Mouse (Mus musculus) telencephalon, adult 2 months (tissue): ENCODE results near the gene Hcst.
A peak's percentile ranks its signal among the peaks of the same experiment; 100 is the strongest.

ENCODE experiments used
- DNase-seq: peaks from one replicate; pipeline ENCODE4 v3.0.0-alpha.2; 2011; ENCODE audit warnings: low read depth, low spot score

Hcst gene

DNA sequence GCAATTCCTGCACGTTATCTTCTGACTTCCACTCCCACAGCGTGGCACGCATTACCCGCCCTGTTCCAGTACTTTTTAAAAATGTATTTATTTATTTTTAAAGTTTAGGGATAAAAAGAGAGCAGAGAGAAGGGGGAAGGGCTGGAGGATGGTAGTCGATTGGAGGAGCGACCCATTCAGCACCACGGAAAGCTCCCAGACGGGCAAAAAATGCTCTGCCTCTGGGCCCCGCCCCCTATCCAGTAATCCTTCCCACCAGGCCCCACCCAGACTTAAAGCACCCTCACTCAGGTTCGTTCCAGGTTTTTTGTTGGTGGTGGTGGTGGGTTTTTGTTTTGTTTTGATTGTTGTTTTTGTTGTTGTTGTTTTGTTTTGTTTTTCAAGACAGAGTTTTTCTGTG lies 14.6 kb upstream of the Hcst start:
- DNase-seq = no peak

GRCm38 (mm10) chr7:30431793-30432192 lies 12.1 kb upstream of the Hcst start:
- DNase-seq = peak; percentile 91

DNA sequence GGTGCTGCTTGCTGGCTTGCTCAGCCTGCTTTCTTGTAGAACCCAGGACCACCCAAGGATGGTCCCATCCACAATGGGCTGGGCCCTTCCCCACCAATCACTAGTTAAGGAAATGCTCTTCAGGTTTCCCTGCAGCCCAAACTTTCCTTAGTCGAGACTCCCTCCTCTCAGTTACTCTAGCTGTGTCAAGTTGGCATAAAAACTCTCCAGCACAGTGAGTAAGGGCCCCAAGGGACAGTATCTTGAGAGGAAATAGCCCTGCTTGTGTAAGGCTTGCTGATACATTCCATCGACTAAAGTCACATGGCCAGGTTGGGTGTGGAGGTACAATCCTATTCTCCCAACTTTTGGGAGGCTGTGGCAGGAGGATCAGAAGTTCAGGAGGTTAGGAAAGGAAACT lies 10.5 kb upstream of the Hcst start:
- no peak for DNase-seq

DNA sequence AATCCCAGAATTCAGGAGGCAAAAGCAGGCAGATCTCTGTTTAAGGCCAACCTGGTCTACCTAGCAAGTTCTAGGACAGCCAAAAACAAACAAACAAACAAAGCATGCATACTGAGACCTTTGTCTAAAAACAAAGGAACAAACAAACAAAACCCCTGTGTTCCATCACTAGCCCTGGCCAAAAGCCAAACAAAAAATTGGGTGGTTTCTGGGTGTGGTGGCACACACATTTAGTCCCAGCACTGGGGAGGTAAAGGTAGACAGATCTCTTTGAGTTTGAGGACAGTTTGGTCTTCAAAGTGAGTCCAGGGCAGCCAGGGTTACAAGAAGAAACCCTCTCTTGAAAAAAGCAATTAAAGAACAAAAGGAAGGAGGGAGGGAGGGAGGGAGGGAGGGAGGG lies 9.7 kb upstream of the Hcst start:
- no peak for DNase-seq

DNA sequence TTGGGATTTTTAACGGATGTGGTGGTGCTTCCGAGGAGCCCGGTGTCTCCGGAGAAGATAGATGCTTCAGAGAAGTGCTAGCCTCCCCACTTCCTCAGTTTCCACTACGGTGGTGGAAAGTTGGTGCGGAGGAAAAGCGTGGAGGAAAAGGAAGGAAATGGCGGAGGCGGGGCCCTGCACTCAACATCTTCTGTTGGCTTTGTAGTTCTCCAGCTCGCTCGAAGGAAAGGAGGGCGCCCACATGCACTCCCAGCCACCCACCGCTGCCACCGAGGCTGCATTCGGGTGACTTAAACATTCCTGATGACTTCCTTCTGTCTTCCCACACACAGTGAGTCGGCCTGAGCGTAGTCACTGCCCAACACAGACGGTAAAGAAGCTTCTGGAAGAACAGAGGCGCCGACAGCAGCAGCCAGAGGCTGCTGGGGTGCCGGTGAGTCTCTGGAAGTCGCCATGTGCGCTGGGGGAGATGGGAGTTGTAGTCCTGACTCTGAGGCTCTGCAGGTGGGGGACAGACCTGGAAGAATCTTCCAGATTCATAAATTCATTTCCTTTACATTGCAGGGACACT lies 3.5 kb upstream of the Hcst start:
- no peak for DNase-seq

- DNase-seq = no peak
Observed at GRCm38 (mm10) chr7:30422560-30422959, 2.9 kb upstream of the Hcst start.

- peak; percentile 89 for DNase-seq
Observed at GRCm38 (mm10) chr7:30421890-30422435, 2.3 kb upstream of the Hcst start.

DNA sequence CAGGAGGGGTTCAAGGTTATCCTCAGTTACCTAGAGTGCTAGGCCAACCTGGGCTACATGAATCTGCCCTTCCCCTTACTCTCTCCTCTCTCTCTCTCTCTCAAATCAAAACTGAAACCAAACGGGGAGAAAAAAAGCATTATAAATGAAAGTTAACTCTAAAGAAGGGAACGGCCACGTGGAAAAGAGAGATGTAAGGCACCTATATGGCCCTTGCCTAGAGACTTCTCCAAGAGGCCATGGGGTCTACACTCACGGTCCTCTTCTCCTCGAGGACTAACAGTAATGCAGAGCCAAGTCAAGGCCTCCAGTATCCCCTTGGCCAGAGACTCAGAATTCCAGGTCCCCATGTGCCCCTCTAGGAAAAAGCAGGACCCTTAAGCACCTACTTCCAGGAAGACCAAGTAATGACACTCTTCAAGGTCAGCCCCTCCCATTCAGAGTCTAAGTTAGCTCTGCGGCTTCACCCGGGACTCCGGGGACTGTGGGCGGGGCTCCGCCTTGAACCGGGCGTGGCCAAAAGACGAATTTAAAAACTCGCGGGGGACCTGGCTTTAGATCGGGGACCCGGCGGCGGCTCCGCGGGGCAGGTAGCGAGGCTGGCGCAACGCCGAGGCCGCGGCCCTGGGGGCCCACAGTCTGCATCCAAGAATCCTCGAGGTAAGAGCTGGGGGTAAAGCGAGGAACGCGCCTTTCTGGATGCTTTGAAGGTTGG lies 1.7 kb upstream of the Hcst start, which contains the start of gene Nfkbid:
TSS of gene Nfkbid (plus strand) at position 558 of the 715 bp plus-strand sequence.
- no peak for DNase-seq

GRCm38 (mm10) chr7:30420673-30421072 lies 1.0 kb upstream of the Hcst start:
- DNase-seq = no peak

GRCm38 (mm10) chr7:30417856-30418255 lies 1.8 kb downstream of the Hcst start:
- DNase-seq = no peak

DNA sequence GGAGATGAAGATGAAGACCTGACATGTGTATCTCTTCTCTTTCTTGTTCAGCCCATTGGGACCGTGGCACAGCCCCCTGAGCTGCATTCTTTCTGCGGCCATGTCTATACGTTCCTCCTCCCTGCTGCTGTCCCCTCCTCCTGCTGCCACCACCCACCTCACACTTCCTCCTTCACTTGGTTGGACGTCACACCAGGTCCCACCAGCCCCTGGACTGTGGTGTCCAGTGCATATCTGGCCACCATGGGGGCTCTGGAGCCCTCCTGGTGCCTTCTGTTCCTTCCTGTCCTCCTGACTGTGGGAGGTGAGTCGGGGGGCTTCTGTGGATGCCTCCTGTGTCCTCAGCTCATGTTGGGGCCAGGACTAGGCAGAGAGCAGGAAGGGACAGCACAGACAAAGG lies 6.1 kb downstream of the Hcst start, which contains the start of gene Tyrobp:
TSS of gene Tyrobp (plus strand) at position 165 of the 400 bp plus-strand sequence.
- no peak for DNase-seq

DNA sequence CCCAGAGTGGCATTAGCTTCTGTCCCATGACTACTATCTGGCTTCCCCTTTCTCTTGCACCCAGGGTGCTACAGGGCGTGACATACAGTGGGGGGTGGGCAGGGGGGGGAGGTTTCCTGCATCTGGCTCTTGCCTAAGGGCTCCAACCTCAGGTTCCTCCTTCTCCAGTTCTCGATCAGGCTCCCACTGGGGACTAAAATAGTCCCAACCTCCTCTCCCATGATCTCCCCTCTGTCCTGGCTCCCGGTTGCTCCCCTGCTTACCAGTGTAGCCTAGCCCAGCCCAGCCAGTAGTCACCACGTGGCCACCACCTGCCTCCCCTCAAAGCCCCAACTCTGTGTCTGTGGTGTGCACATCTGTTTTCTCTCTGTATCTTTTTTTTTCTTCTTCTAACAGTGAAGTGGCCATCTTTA lies 6.9 kb downstream of the Hcst start:
- DNase-seq = no peak

DNA sequence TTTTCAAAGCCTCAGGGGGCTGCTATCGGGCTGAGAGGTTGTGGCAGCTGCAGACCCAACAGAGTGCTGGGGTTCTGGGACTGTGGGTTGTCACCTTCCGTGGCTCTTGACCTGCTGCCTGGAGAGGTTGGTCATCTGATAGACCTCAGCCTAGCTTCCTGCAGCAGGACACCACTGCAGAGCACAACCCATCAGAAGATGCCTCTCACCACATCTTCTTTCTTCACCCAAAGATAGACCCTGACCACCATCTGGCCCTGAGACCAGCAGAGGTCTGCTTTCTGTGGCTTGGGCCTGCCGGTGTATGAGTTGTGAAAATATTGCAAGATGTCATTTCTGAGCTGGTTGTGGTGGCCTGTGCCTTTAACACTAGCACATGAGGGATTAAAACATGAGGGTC lies 8.6 kb downstream of the Hcst start:
- no peak for DNase-seq

DNA sequence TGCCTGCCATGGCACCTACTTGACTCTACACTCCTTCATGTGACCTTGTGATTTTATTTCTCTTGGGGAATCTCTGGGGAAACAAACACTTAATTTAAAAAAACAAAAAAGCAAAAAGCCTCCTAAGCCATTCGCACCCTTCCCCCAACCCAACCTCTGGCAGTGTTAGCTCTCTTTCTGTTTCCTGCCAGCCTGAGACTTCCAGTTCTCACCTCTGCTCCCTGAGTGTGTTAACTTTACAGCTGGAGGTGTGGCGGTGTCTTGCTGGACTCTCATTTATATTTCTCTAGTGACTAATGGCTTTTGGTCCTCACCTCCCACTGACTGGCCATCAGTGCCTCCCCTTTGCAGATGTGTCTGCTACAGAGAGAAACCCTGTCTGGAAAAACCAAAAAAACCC lies 9.9 kb downstream of the Hcst start:
- no peak for DNase-seq

DNA sequence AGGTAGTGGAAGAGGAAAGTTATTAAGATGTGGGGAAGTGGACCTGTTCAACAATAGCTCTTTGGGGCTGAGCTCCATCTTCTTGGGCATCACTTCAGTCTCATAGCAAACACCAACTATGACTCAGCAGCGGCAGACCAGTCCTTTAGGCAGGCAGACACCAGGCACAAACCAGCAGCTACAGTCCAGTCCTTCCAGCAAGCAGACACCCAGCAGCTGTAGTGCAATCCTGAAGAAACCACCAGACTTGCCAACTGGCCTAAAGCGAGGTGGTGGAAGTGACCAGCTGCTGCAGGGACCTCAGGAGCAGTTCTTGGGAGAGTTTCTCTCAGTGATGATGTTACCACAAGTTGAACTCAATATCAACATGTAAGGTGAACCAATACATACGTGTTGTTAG lies 11.0 kb downstream of the Hcst start:
- no peak for DNase-seq

- DNase-seq = no peak
Observed at GRCm38 (mm10) chr7:30402343-30402742, 17.3 kb downstream of the Hcst start.

- no peak for DNase-seq
Observed at GRCm38 (mm10) chr7:30399671-30400070, 20.0 kb downstream of the Hcst start.

- DNase-seq = no peak
Observed at GRCm38 (mm10) chr7:30394871-30395270, 24.8 kb downstream of the Hcst start.

- peak; percentile 24 for DNase-seq
Observed at GRCm38 (mm10) chr7:30394379-30394778, 25.3 kb downstream of the Hcst start.

- no peak for DNase-seq
Observed at GRCm38 (mm10) chr7:30393631-30394030, 26.0 kb downstream of the Hcst start.

DNA sequence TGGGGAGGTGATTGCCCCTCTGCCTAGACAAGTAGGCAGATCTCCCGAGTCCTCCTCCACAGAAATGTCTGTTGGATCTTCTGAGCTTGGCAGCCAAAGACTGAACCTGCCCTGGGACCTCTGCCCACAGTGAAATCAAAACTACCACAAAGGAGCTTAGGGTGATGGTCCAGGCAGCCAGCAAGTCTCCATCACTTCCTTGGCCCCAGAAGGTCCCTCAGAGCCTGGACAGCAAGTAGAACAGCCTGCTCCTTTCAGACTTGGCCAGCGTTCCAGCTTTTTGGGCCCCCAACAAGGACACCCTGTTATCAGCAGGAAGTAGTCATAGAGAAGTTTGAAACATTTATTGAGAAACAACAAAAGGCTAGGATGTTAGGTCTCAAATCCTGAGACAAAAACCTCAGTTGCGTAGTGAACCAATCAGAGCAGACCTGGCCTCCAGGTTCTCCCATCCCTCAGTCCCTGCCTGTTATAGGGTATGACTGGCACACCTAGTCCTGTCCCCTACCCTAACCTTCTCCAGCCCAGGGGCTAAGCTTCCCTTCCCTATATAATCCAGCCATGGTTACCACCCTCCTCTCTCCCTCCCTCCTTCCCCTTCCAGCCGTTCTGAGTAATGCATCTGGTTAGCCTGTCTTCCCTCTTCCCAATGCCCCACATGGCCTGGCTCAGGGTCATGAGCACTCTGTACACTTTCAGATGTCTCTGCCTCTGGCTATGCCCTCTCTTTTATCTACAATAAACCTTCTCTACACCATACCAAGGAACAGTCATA lies 26.7 kb downstream of the Hcst start:
- no peak for DNase-seq

DNA sequence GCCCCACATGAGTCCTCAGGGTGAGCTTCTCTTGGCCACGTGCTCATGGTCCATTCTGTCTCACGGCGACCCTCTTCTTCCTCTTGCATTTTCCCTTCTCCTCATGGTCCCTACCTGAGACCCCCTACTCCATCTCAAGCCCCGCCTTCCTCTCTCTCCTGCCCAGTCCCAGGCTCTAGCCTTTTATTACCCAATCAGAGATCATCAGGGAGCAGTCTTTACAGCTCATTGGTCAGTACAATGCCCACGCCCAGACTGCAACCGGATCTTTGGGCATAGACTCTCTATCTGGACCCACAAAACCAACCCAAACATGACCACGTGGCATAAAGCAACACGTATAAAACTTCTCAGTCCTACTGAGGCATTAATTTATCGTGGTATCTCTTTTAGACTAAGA lies 35.5 kb downstream of the Hcst start:
- DNase-seq = no peak
